Mouse (Mus musculus) liver, embryonic 18 days (tissue): ENCODE data around the gene Ddx47. TPM values are rescaled to one million over a fixed set of nuclear protein-coding genes. Genes with fewer than 3 reads are reported as not detected.

ENCODE experiments used
- polyA plus RNA-seq: library from polyadenylated mRNA; depleted of rRNA; stranded (reverse); fragments of >200 nt; gene quantifications from 2 replicates; pipeline ENCODE4 v1.2.3, GENCODE M21; 2012; rRNA removed

The Ddx47 gene
- polyA plus RNA-seq: 36.8 and 39.5 TPM in 2 replicates

GRCm38 (mm10) chr6:135011048-135011733, at the start of gene Ddx47:
Gene Ddx47, plus strand, starts transcription at chr6:135011612.

GRCm38 (mm10) chr6:134981231-134982062, 30.0 kb upstream of the Ddx47 start, which contains the start of gene Apold1:
Gene Apold1, plus strand, starts transcription at chr6:134981718.

GRCm38 (mm10) chr6:135065236-135065957, 54.0 kb downstream of the Ddx47 start, which contains the start of gene Gprc5a:
Gene Gprc5a, plus strand, starts transcription at chr6:135065651.

Other genes with a start within 250 kb of the Ddx47 start
- 6.5 TPM in 2 replicates for gene Dusp16, start 219.0 kb upstream of the Ddx47 start, polyA plus RNA-seq
- 8.6 and 9.9 TPM in 2 replicates for gene Crebl2, start 181.5 kb upstream of the Ddx47 start, polyA plus RNA-seq
- 3.8 and 3.9 TPM in 2 replicates for gene Gpr19, start 113.0 kb upstream of the Ddx47 start, polyA plus RNA-seq
- gene Cdkn1b, start 91.2 kb upstream of the Ddx47 start, polyA plus RNA-seq: 13.0 and 15.1 TPM in 2 replicates
- 1.3 and 1.4 TPM in 2 replicates for gene Apold1, start 29.9 kb upstream of the Ddx47 start, polyA plus RNA-seq
- 0.07 and 0.08 TPM in 2 replicates for gene Gprc5a, start 54.0 kb downstream of the Ddx47 start, polyA plus RNA-seq
- gene Gprc5d, start 106.7 kb downstream of the Ddx47 start, polyA plus RNA-seq: 0.13 and 0.28 TPM in 2 replicates
- 12.3 and 13.2 TPM in 2 replicates for gene Fam234b, start 186.4 kb downstream of the Ddx47 start, polyA plus RNA-seq
- gene Hebp1, start 186.4 kb downstream of the Ddx47 start, polyA plus RNA-seq: 151 and 159 TPM in 2 replicates
- gene Gsg1, start 242.7 kb downstream of the Ddx47 start, polyA plus RNA-seq: 0.12 and 0.19 TPM in 2 replicates